Comparison of ENCODE assay signal across 7 mouse cellular contexts in genomic region chr5:57720206-57720880, GRCm38 (mm10). TPM values are rescaled to one million over a fixed set of nuclear protein-coding genes. Genes with fewer than 3 reads are reported as not detected.
DNase-seq lines count a peak whose midpoint lies in the region; ATAC-seq and TF ChIP-seq lines count a peak whose summit lies in the region.

No protein-coding gene starts in this region.

- H3K36me3 ChIP-seq in embryonic facial prominence, embryonic 11.5 days (replicated peaks; ENCODE audit: control insufficient read depth, insufficient read depth, low read depth, low read length): no peaks in the 10 kb centered on the region
- H3K36me3 ChIP-seq in heart, embryonic 14.5 days (ENCODE audit: control insufficient read depth, insufficient read depth, low read length): 0 out of 2 replicates have a peak, but pooled peaks cover 3% of the 10 kb centered on the region
- H3K36me3 ChIP-seq in liver, embryonic 14.5 days (replicated peaks; ENCODE audit: control insufficient read depth, insufficient read depth, low read depth): no peaks in the 10 kb centered on the region
- H3K36me3 ChIP-seq in stomach, embryonic 15.5 days: no peaks in the 10 kb centered on the region

- H3K9me3 ChIP-seq in embryonic facial prominence, embryonic 11.5 days (replicated peaks; ENCODE audit: control insufficient read depth, low read length): no peaks in the 10 kb centered on the region
- no peaks in the 10 kb centered on the region for H3K9me3 ChIP-seq in heart, embryonic 14.5 days (ENCODE audit: control insufficient read depth, low read length)
- no peaks in the 10 kb centered on the region for H3K9me3 ChIP-seq in liver, embryonic 14.5 days (ENCODE audit: control insufficient read depth, low read length)
- H3K9me3 ChIP-seq in stomach, embryonic 15.5 days: no peaks in the 10 kb centered on the region

- DNase-seq in lung, adult 2 months: peak; percentile 3
- no peak for DNase-seq in lung, postnatal 25 days (ENCODE audit: low spot score)
- DNase-seq in embryonic facial prominence, embryonic 11.5 days (ENCODE audit: low spot score): no peak
- no peak for DNase-seq in liver, embryonic 14.5 days (ENCODE audit: low read depth in 3 of 3, low spot score in 3 of 3)
- DNase-seq in ovary, postnatal 10 days (ENCODE audit: low spot score): no peak

- peak overlapping the region; percentile 88 for H3K4me2 ChIP-seq in embryonic facial prominence, embryonic 11.5 days (ENCODE audit: low read depth, low read length)
- H3K4me2 ChIP-seq in heart, embryonic 14.5 days (ENCODE audit: low read length): peak overlapping the region; percentile 85
- peak overlapping the region; percentile 90 for H3K4me2 ChIP-seq in liver, embryonic 14.5 days (ENCODE audit: low read depth)
- H3K4me2 ChIP-seq in stomach, embryonic 15.5 days: peak overlapping the region; percentile 93

- no peak for TF ChIP-seq CTCF in lung, adult 2 months (IDR thresholded peaks at IDR 0.05; ENCODE audit: insufficient read depth, low read length)
- no peak for TF ChIP-seq CTCF in liver, embryonic 14.5 days (IDR thresholded peaks at IDR 0.05; ENCODE audit: low read depth)

- peaks cover 12% of the 10 kb centered on the region for H3K4me1 ChIP-seq in lung, adult 2 months (ENCODE audit: control insufficient read depth, insufficient read depth, low read length)
- no peaks in the 10 kb centered on the region for H3K4me1 ChIP-seq in embryonic facial prominence, embryonic 11.5 days (ENCODE audit: control insufficient read depth, insufficient read depth, low read length)
- no peaks in the 10 kb centered on the region for H3K4me1 ChIP-seq in heart, embryonic 14.5 days (ENCODE audit: control insufficient read depth in 2 of 2, insufficient read depth in 2 of 2, low read length in 2 of 2)
- H3K4me1 ChIP-seq in liver, embryonic 14.5 days (replicated peaks; ENCODE audit: control insufficient read depth in 2 of 2, insufficient read depth in 2 of 2, low read length in 1 of 2): peaks cover 0 to 7% of the 10 kb centered on the region in 2 experiments; a peak in 2 of 4 replicates
- H3K4me1 ChIP-seq in stomach, embryonic 15.5 days: 0 out of 2 replicates have a peak, but pooled peaks cover 7% of the 10 kb centered on the region

- H3K9ac ChIP-seq in embryonic facial prominence, embryonic 11.5 days (replicated peaks; ENCODE audit: low read length): no peak overlapping the region
- peak overlapping the region; percentile 83 for H3K9ac ChIP-seq in heart, embryonic 14.5 days (ENCODE audit: low read length)
- H3K9ac ChIP-seq in liver, embryonic 14.5 days (replicated peaks): no peak overlapping the region
- H3K9ac ChIP-seq in stomach, embryonic 15.5 days: no peak overlapping the region; the same call in 1 of the 2 replicates

- TF ChIP-seq EP300 in liver, embryonic 14.5 days (IDR thresholded peaks at IDR 0.05; ENCODE audit: low read depth): no peak

- no peaks in the 10 kb centered on the region for H3K27me3 ChIP-seq in embryonic facial prominence, embryonic 11.5 days (ENCODE audit: control insufficient read depth, insufficient read depth, low read length)
- H3K27me3 ChIP-seq in heart, embryonic 14.5 days (ENCODE audit: control insufficient read depth, insufficient read depth, low read length): no peaks in the 10 kb centered on the region
- peaks cover 61% of the 10 kb centered on the region for H3K27me3 ChIP-seq in liver, embryonic 14.5 days (ENCODE audit: control insufficient read depth, insufficient read depth, low read length)
- no peaks in the 10 kb centered on the region for H3K27me3 ChIP-seq in stomach, embryonic 15.5 days (replicated peaks)

- no peak for ATAC-seq in embryonic facial prominence, embryonic 11.5 days (replicated peaks; ENCODE audit: insufficient number of reproducible peaks, low FRiP score, low TSS enrichment, low read depth)
- ATAC-seq in heart, embryonic 14.5 days (ENCODE audit: insufficient number of reproducible peaks, insufficient read depth, low FRiP score, low read depth): no peak
- no peak for ATAC-seq in liver, embryonic 14.5 days (ENCODE audit: insufficient read depth)
- no peak for ATAC-seq in stomach, embryonic 15.5 days (ENCODE audit: insufficient read depth, low FRiP score, low read depth)

- WGBS in lung, adult 2 months: 17% methylated on average over 34 of the region's 34 CpGs
- WGBS in embryonic facial prominence, embryonic 11.5 days: 4% methylated on average over 34 of the region's 34 CpGs
- 2% methylated on average over 34 of the region's 34 CpGs for WGBS in heart, embryonic 14.5 days
- 7% methylated on average over 34 of the region's 34 CpGs for WGBS in liver, embryonic 14.5 days (ENCODE audit: insufficient replicate concordance)
- WGBS in stomach, embryonic 15.5 days: 6% methylated on average over 34 of the region's 34 CpGs

- no peak for TF ChIP-seq POLR2A in lung, adult 2 months (IDR thresholded peaks at IDR 0.05; ENCODE audit: borderline replicate concordance, extremely low read depth, low read depth, low read length)

- H3K4me3 ChIP-seq in lung, adult 2 months (replicated peaks; ENCODE audit: extremely low read depth, low read depth, low read length): no peak overlapping the region
- H3K4me3 ChIP-seq in embryonic facial prominence, embryonic 11.5 days (ENCODE audit: low read depth, low read length): peak overlapping the region; percentile 63
- peak overlapping the region; percentile 51 to 79 for H3K4me3 ChIP-seq in heart, embryonic 14.5 days (ENCODE audit: control insufficient read depth in 1 of 2, insufficient read depth in 1 of 2, low read depth in 1 of 2, low read length in 2 of 2)
- peak overlapping the region; percentile 28 to 57 for H3K4me3 ChIP-seq in liver, embryonic 14.5 days (ENCODE audit: insufficient read depth in 1 of 2, low read depth in 2 of 2, low read length in 2 of 2)
- H3K4me3 ChIP-seq in stomach, embryonic 15.5 days (replicated peaks): peak overlapping the region; percentile 70

- H3K27ac ChIP-seq in embryonic facial prominence, embryonic 11.5 days (replicated peaks; ENCODE audit: low read depth, low read length): no peak overlapping the region
- 0 out of 4 replicates have a peak overlapping the region, but pooled peaks have one; percentile 1 to 6 for H3K27ac ChIP-seq in heart, embryonic 14.5 days (replicated peaks in 1 of 2; ENCODE audit: control insufficient read depth in 1 of 2, insufficient read depth in 1 of 2, low read depth in 2 of 2, low read length in 2 of 2)
- H3K27ac ChIP-seq in liver, embryonic 14.5 days: no peak overlapping the region
- H3K27ac ChIP-seq in stomach, embryonic 15.5 days: no peak overlapping the region

RNA-seq across cellular contexts. Expression of gene Pcdh7, which starts 2.6 kb away (rescaled TPM):
- polyA plus RNA-seq in lung, adult 2 months (2012; rRNA removed): 5.7 and 8.0 TPM in 2 replicates
- polyA plus RNA-seq in embryonic facial prominence, embryonic 11.5 days (2014; fragmentation: Nextera tagmentation; extraction: Ambion mirVana): 7.4 and 8.0 TPM in 2 replicates
- polyA plus RNA-seq in heart, embryonic 14.5 days (2014; fragmentation: Nextera tagmentation; extraction: Ambion mirVana): 32.9 and 35.6 TPM in 2 replicates
- polyA plus RNA-seq in liver, embryonic 14.5 days (2012; rRNA removed): 0.57 and 0.64 TPM in 2 replicates
- 0.34 and 0.49 TPM in 2 replicates for polyA plus RNA-seq in liver, embryonic 14.5 days (2014; fragmentation: Nextera tagmentation; extraction: Ambion mirVana)
- 9.5 and 10.0 TPM in 2 replicates for polyA plus RNA-seq in stomach, embryonic 15.5 days (2015; fragmentation: Nextera tagmentation; extraction: Ambion mirVana)

Comparison
In these comparisons a context has a peak if more than half of its experiments do, and no peak if none do; other contexts are left out.
1. H3K27ac ChIP-seq: peak in heart, embryonic 14.5 days (2 of 2); none in embryonic facial prominence, embryonic 11.5 days (single experiment), liver, embryonic 14.5 days (single experiment) and stomach, embryonic 15.5 days (single experiment).
2. Peak in every context shown above with its lines, with median percentiles within 50 percentile points of each other: H3K4me2 ChIP-seq.